Mouse (Mus musculus): ENCODE data around the gene Dnajc13. TPM values are rescaled to one million over a fixed set of nuclear protein-coding genes. Genes with fewer than 3 reads are reported as not detected.

Dnajc13 gene
- polyA plus RNA-seq, 1 experiment from 2014 or later = 10.6 TPM

GRCm38 (mm10) chr9:104193900-104194299 lies 68.8 kb downstream of the Dnajc13 start:
- Histone ChIP-seq H3K9ac (replicated peaks; ENCODE audit: low read depth) (no peak overlapping the region), H3K27me3 (replicated peaks; ENCODE audit: insufficient read depth, low read length) (no peaks in the 10 kb centered on the region), H3K9me3 (ENCODE audit: low read length) (no peaks in the 10 kb centered on the region), H3K4me3 (ENCODE audit: low read depth, low read length) (no peak overlapping the region), H3K27ac (ENCODE audit: low read length) (no peak overlapping the region), H3K36me3 (ENCODE audit: insufficient read depth, low read length) (peaks cover 31% of the 10 kb centered on the region), H3K4me1 (ENCODE audit: insufficient read depth, low read depth, low read length) (no peaks in the 10 kb centered on the region), H3K4me2 (replicated peaks; ENCODE audit: low read depth, low read length) (no peak overlapping the region)
- ATAC-seq = no peak
- DNase-seq (ENCODE audit: low spot score) = no peak
- TF ChIP-seq EP300 (IDR thresholded peaks at IDR 0.05) = no peak
- TF ChIP-seq CTCF (IDR thresholded peaks at IDR 0.05) = no peak
- WGBS = 100% methylated on average over 2 of the region's 2 CpGs

- Histone ChIP-seq H3K4me2 (replicated peaks; ENCODE audit: low read depth, low read length) (no peak overlapping the region), H3K9me3 (ENCODE audit: low read length) (no peaks in the 10 kb centered on the region), H3K4me1 (ENCODE audit: insufficient read depth, low read depth, low read length) (no peaks in the 10 kb centered on the region), H3K36me3 (ENCODE audit: insufficient read depth, low read length) (peaks cover 32% of the 10 kb centered on the region), H3K4me3 (ENCODE audit: low read depth, low read length) (no peak overlapping the region), H3K9ac (replicated peaks; ENCODE audit: low read depth) (no peak overlapping the region), H3K27me3 (replicated peaks; ENCODE audit: insufficient read depth, low read length) (no peaks in the 10 kb centered on the region), H3K27ac (ENCODE audit: low read length) (no peak overlapping the region)
- TF ChIP-seq EP300 (IDR thresholded peaks at IDR 0.05) (no peak), CTCF (IDR thresholded peaks at IDR 0.05) (no peak)
- 65% methylated on average over 1 of the region's 1 CpGs for whole genome bisulfite sequencing
- no peak for ATAC-seq
- no peak for DNase-seq (ENCODE audit: low spot score)
Measured at GRCm38 (mm10) chr9:104193327-104193726, 69.4 kb downstream of the Dnajc13 start.

- H3K36me3 ChIP-seq (ENCODE audit: insufficient read depth, low read length) = peaks cover 29% of the 10 kb centered on the region
- 79% methylated on average over 6 of the region's 6 CpGs for WGBS
- ATAC-seq (no peak), DNase-seq (ENCODE audit: low spot score) (no peak)
- H3K27me3 ChIP-seq (replicated peaks; ENCODE audit: insufficient read depth, low read length) = no peaks in the 10 kb centered on the region
- H3K27ac ChIP-seq (ENCODE audit: low read length) = no peak overlapping the region
- H3K4me2 ChIP-seq (replicated peaks; ENCODE audit: low read depth, low read length) = no peak overlapping the region
- no peaks in the 10 kb centered on the region for H3K9me3 ChIP-seq (ENCODE audit: low read length)
- no peaks in the 10 kb centered on the region for H3K4me1 ChIP-seq (ENCODE audit: insufficient read depth, low read depth, low read length)
- no peak overlapping the region for H3K9ac ChIP-seq (replicated peaks; ENCODE audit: low read depth)
- TF ChIP-seq EP300 (IDR thresholded peaks at IDR 0.05) = no peak
- no peak for TF ChIP-seq CTCF (IDR thresholded peaks at IDR 0.05)
- H3K4me3 ChIP-seq (ENCODE audit: low read depth, low read length) = no peak overlapping the region
Measured at GRCm38 (mm10) chr9:104192513-104192912, 70.2 kb downstream of the Dnajc13 start.

DNA sequence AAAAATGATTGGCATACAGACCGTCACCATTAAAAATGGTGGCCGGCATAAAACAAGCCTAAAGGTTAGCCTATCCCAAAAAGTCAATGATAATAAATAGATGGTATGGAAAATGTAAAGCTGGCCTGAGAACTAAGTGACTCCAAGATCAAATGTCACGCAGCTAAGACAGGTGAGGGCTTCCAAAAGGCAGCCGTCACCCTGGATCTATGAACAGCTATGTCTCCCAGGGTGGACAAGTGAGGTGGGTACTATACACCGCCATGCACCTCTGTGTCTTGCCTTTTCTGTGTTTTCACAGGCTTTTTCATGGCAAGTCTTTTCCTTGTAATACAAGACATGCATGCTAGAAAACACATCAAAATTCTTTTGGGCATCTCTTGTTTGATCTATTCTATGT lies 73.1 kb downstream of the Dnajc13 start:
- Histone ChIP-seq H3K9ac (replicated peaks; ENCODE audit: low read depth) (no peak overlapping the region), H3K27ac (ENCODE audit: low read length) (no peak overlapping the region), H3K27me3 (replicated peaks; ENCODE audit: insufficient read depth, low read length) (no peaks in the 10 kb centered on the region), H3K9me3 (ENCODE audit: low read length) (no peaks in the 10 kb centered on the region), H3K4me2 (replicated peaks; ENCODE audit: low read depth, low read length) (no peak overlapping the region), H3K36me3 (ENCODE audit: insufficient read depth, low read length) (peaks cover 27% of the 10 kb centered on the region), H3K4me1 (ENCODE audit: insufficient read depth, low read depth, low read length) (no peaks in the 10 kb centered on the region), H3K4me3 (ENCODE audit: low read depth, low read length) (no peak overlapping the region)
- DNase-seq (ENCODE audit: low spot score) = no peak
- no peak for ATAC-seq
- no peak for TF ChIP-seq EP300 (IDR thresholded peaks at IDR 0.05)
- no peak for TF ChIP-seq CTCF (IDR thresholded peaks at IDR 0.05)
- 97% methylated on average over 5 of the region's 5 CpGs for WGBS

- H3K4me1 ChIP-seq (ENCODE audit: insufficient read depth, low read depth, low read length) = no peaks in the 10 kb centered on the region
- no peak overlapping the region for H3K4me3 ChIP-seq (ENCODE audit: low read depth, low read length)
- 85% methylated on average over 1 of the region's 1 CpGs for WGBS
- no peaks in the 10 kb centered on the region for H3K27me3 ChIP-seq (replicated peaks; ENCODE audit: insufficient read depth, low read length)
- TF ChIP-seq EP300 (IDR thresholded peaks at IDR 0.05) = no peak
- no peak for TF ChIP-seq CTCF (IDR thresholded peaks at IDR 0.05)
- ATAC-seq (no peak), DNase-seq (ENCODE audit: low spot score) (no peak)
- no peak overlapping the region for H3K9ac ChIP-seq (replicated peaks; ENCODE audit: low read depth)
- no peak overlapping the region for H3K27ac ChIP-seq (ENCODE audit: low read length)
- H3K36me3 ChIP-seq (ENCODE audit: insufficient read depth, low read length) = peaks cover 31% of the 10 kb centered on the region
- no peaks in the 10 kb centered on the region for H3K9me3 ChIP-seq (ENCODE audit: low read length)
- H3K4me2 ChIP-seq (replicated peaks; ENCODE audit: low read depth, low read length) = no peak overlapping the region
Measured at GRCm38 (mm10) chr9:104188704-104189103, 74.0 kb downstream of the Dnajc13 start.

GRCm38 (mm10) chr9:104187028-104187427 lies 75.7 kb downstream of the Dnajc13 start:
- 95% methylated on average over 5 of the region's 5 CpGs for WGBS

DNA sequence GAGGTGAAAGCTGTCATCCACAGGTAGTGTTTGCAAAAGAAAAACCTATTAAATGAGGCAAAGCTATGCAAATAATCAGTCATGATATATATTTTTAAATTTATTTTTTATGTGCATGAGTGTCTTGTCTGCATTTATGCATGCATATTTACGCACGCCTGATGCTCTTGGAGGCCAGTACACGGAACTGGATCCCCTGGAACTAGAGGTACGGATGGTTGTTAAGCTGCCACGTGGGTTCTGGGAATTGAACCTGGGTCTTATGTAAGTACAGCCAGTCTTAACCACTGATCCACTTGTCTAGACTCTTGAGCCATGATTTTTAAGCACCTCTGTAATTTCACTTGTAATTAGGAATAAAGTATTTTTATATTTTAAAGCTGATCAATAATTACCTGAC lies 79.5 kb downstream of the Dnajc13 start:
- no peaks in the 10 kb centered on the region for H3K4me1 ChIP-seq (ENCODE audit: insufficient read depth, low read depth, low read length)
- H3K4me3 ChIP-seq (ENCODE audit: low read depth, low read length) = no peak overlapping the region
- no peaks in the 10 kb centered on the region for H3K27me3 ChIP-seq (replicated peaks; ENCODE audit: insufficient read depth, low read length)
- WGBS = 95% methylated on average over 5 of the region's 5 CpGs
- H3K9me3 ChIP-seq (ENCODE audit: low read length) = no peaks in the 10 kb centered on the region
- DNase-seq (ENCODE audit: low spot score) = no peak
- peaks cover 42% of the 10 kb centered on the region for H3K36me3 ChIP-seq (ENCODE audit: insufficient read depth, low read length)
- TF ChIP-seq CTCF (IDR thresholded peaks at IDR 0.05) (no peak), EP300 (IDR thresholded peaks at IDR 0.05) (no peak)
- no peak overlapping the region for H3K27ac ChIP-seq (ENCODE audit: low read length)
- H3K9ac ChIP-seq (replicated peaks; ENCODE audit: low read depth) = no peak overlapping the region
- H3K4me2 ChIP-seq (replicated peaks; ENCODE audit: low read depth, low read length) = no peak overlapping the region
- ATAC-seq = no peak

More at GRCm38 (mm10) chr9:104187028-104187427, 75.7 kb downstream of the Dnajc13 start:
- no peak overlapping the region for H3K27ac ChIP-seq (ENCODE audit: low read length)
- ATAC-seq = no peak
- no peaks in the 10 kb centered on the region for H3K9me3 ChIP-seq (ENCODE audit: low read length)
- H3K9ac ChIP-seq (replicated peaks; ENCODE audit: low read depth) = no peak overlapping the region
- no peak overlapping the region for H3K4me3 ChIP-seq (ENCODE audit: low read depth, low read length)
- no peaks in the 10 kb centered on the region for H3K27me3 ChIP-seq (replicated peaks; ENCODE audit: insufficient read depth, low read length)
- no peak for DNase-seq (ENCODE audit: low spot score)
- H3K36me3 ChIP-seq (ENCODE audit: insufficient read depth, low read length) = peaks cover 39% of the 10 kb centered on the region
- TF ChIP-seq CTCF (IDR thresholded peaks at IDR 0.05) (no peak), EP300 (IDR thresholded peaks at IDR 0.05) (no peak)
- no peak overlapping the region for H3K4me2 ChIP-seq (replicated peaks; ENCODE audit: low read depth, low read length)
- no peaks in the 10 kb centered on the region for H3K4me1 ChIP-seq (ENCODE audit: insufficient read depth, low read depth, low read length)

All from lung, postnatal 0 days (tissue).